Mouse (Mus musculus) cerebellum, adult 2 months (tissue): Measurements from ENCODE around the gene Fhit.

Experiments
- CTCF ChIP-seq: fragments of 200-500 bp; IDR thresholded peaks from 2 replicates; pipeline ENCODE4 v1.5.1; 2011; ENCODE audit warnings: low read depth, mild to moderate bottlenecking, control low read depth, low read length, moderate library complexity, borderline replicate concordance; ENCODE audit not compliant: insufficient read depth
- POLR2A ChIP-seq: fragments of 200-500 bp; IDR thresholded peaks from 2 replicates; pipeline ENCODE4 v1.6.1; 2011; ENCODE audit warnings: low read length, control low read depth, borderline replicate concordance; ENCODE audit not compliant: insufficient read depth

- TF ChIP-seq CTCF = no peak
- TF ChIP-seq POLR2A = no peak
Measured at GRCm38 (mm10) chr14:10415068-10415467, 746.8 kb downstream of the Fhit start.
